Comparison of ENCODE assay signal across 8 mouse cellular contexts in genomic region chr7:49758934-49759571, GRCm38 (mm10). TPM values are rescaled to one million over a fixed set of nuclear protein-coding genes. Genes with fewer than 3 reads are reported as not detected.
DNase-seq lines count a peak whose midpoint lies in the region; ATAC-seq and TF ChIP-seq lines count a peak whose summit lies in the region.

Gene Htatip2 (plus strand): TSS chr7:49759115.

- H3K79me2 ChIP-seq in liver, adult 2 months (ENCODE audit: control insufficient read depth, insufficient read depth, low read length), result peaks cover 2% of the 10 kb centered on the region; the same call in 1 of the 2 replicates

- H3K27ac ChIP-seq in intestine, embryonic 16.5 days (ENCODE audit: low read length), result no peak within 1 kb of the TSS
- peak within 1 kb of the TSS; percentile 80 for H3K27ac ChIP-seq in liver, adult 2 months (replicated peaks; ENCODE audit: insufficient read depth, low read depth, low read length)
- no peak within 1 kb of the TSS for H3K27ac ChIP-seq in midbrain, postnatal 0 days (ENCODE audit: low read depth, low read length)
- no peak within 1 kb of the TSS for H3K27ac ChIP-seq in testis, adult 2 months (ENCODE audit: control insufficient read depth, insufficient read depth, low read depth, low read length)

- peak within 1 kb of the TSS; percentile 69 for H3K4me3 ChIP-seq in intestine, embryonic 16.5 days (ENCODE audit: low read length)
- H3K4me3 ChIP-seq in liver, adult 2 months (ENCODE audit: insufficient read depth, low read depth, low read length), result peak within 1 kb of the TSS; percentile 94
- peak within 1 kb of the TSS; percentile 50 for H3K4me3 ChIP-seq in midbrain, postnatal 0 days (ENCODE audit: low read depth, low read length)
- peak within 1 kb of the TSS; percentile 86 for H3K4me3 ChIP-seq in testis, adult 2 months (ENCODE audit: control insufficient read depth, low read depth, low read length)

- no peaks in the 10 kb centered on the region for H3K36me3 ChIP-seq in intestine, embryonic 16.5 days (ENCODE audit: control insufficient read depth, insufficient read depth, low read length)
- peaks cover 6% of the 10 kb centered on the region; the same call in 1 of the 2 replicates for H3K36me3 ChIP-seq in liver, adult 2 months (ENCODE audit: control insufficient read depth, insufficient read depth, low read length)
- H3K36me3 ChIP-seq in midbrain, postnatal 0 days (ENCODE audit: insufficient read depth, low read length), result no peaks in the 10 kb centered on the region
- H3K36me3 ChIP-seq in testis, adult 2 months (ENCODE audit: control insufficient read depth, insufficient read depth, low read length), result no peaks in the 10 kb centered on the region; the same call in 1 of the 2 replicates

- H3K9me3 ChIP-seq in intestine, embryonic 16.5 days (ENCODE audit: control insufficient read depth, low read length), result no peaks in the 10 kb centered on the region
- H3K9me3 ChIP-seq in midbrain, postnatal 0 days (ENCODE audit: low read length), result no peaks in the 10 kb centered on the region

- no peaks in the 10 kb centered on the region for H3K27me3 ChIP-seq in intestine, embryonic 16.5 days (replicated peaks; ENCODE audit: control insufficient read depth, insufficient read depth, low read length)
- no peaks in the 10 kb centered on the region for H3K27me3 ChIP-seq in liver, adult 2 months (ENCODE audit: control insufficient read depth, insufficient read depth, low read length)
- peaks cover 15% of the 10 kb centered on the region; the same call in 1 of the 2 replicates for H3K27me3 ChIP-seq in midbrain, postnatal 0 days (ENCODE audit: insufficient read depth, low read length)
- no peaks in the 10 kb centered on the region for H3K27me3 ChIP-seq in testis, adult 2 months (ENCODE audit: control insufficient read depth, insufficient read depth, low read length)

- peak within 1 kb of the TSS; percentile 79 for H3K9ac ChIP-seq in intestine, embryonic 16.5 days (ENCODE audit: low read depth, low read length)
- peak within 1 kb of the TSS; percentile 94 for H3K9ac ChIP-seq in liver, adult 2 months (ENCODE audit: low read depth, low read length)
- peak within 1 kb of the TSS; percentile 57 for H3K9ac ChIP-seq in midbrain, postnatal 0 days (replicated peaks; ENCODE audit: low read length, poor library complexity, severe bottlenecking)

- peak; percentile 41 to 63 for DNase-seq in layer of hippocampus, adult 18-20 months (ENCODE audit: low spot score in 2 of 2)
- DNase-seq in layer of hippocampus, adult 9-10 months (ENCODE audit: low spot score), result no peak
- peak; percentile 67 for DNase-seq in embryo, embryonic 11 days
- peak; percentile 97 for DNase-seq in heart, adult 11 months
- peak; percentile 86 for DNase-seq in liver, adult 2 months (ENCODE audit: extremely low read depth, low read depth, low spot score)
- DNase-seq in midbrain, postnatal 0 days (ENCODE audit: low spot score), result no peak

- 0 out of 2 replicates have a peak, but pooled peaks cover 3% of the 10 kb centered on the region for H3K4me1 ChIP-seq in intestine, embryonic 16.5 days (ENCODE audit: control insufficient read depth, insufficient read depth, low read length)
- peaks cover 25% of the 10 kb centered on the region for H3K4me1 ChIP-seq in liver, adult 2 months (ENCODE audit: control insufficient read depth, insufficient read depth, low read length)
- no peaks in the 10 kb centered on the region for H3K4me1 ChIP-seq in midbrain, postnatal 0 days (ENCODE audit: insufficient read depth, low read length)
- H3K4me1 ChIP-seq in testis, adult 2 months (ENCODE audit: control insufficient read depth, insufficient read depth, low read length), result peaks cover 17% of the 10 kb centered on the region

- peak within 1 kb of the TSS; percentile 80 for H3K4me2 ChIP-seq in intestine, embryonic 16.5 days (ENCODE audit: low read depth, low read length)
- peak within 1 kb of the TSS; percentile 91 for H3K4me2 ChIP-seq in midbrain, postnatal 0 days (ENCODE audit: low read depth, low read length, poor library complexity, severe bottlenecking)

- TF ChIP-seq POLR2A in liver, adult 2 months (IDR thresholded peaks at IDR 0.05; ENCODE audit: extremely low read depth, insufficient read depth, low read length), result peak; percentile 73
- no peak for TF ChIP-seq POLR2A in testis, adult 2 months (IDR thresholded peaks at IDR 0.05; ENCODE audit: control insufficient read depth, low read depth, low read length)

- ATAC-seq in intestine, embryonic 16.5 days, result peak; percentile 91
- ATAC-seq in midbrain, postnatal 0 days (ENCODE audit: low FRiP score), result peak; percentile 57

- no peak for TF ChIP-seq CTCF in liver, adult 2 months (IDR thresholded peaks at IDR 0.05; ENCODE audit: low read depth, low read length)
- no peak for TF ChIP-seq CTCF in midbrain, postnatal 0 days (IDR thresholded peaks at IDR 0.05)
- no peak for TF ChIP-seq CTCF in testis, adult 2 months (IDR thresholded peaks at IDR 0.05; ENCODE audit: control insufficient read depth, insufficient read depth, insufficient replicate concordance, low read depth, low read length)

- 3% methylated on average over 36 of the region's 42 CpGs for WGBS in intestine, embryonic 16.5 days
- WGBS in liver, adult 2 months, result 1% methylated on average over 41 of the region's 42 CpGs
- WGBS in midbrain, postnatal 0 days, result 9% methylated on average over 24 of the region's 42 CpGs

RNA-seq across cellular contexts. Expression of gene Htatip2, which starts in this region (rescaled TPM):
- total RNA-seq in layer of hippocampus, adult 18-20 months (2021), result 10 to 100 TPM; 11.1 to 12.3 TPM
- 25.7 and 26.0 TPM in 2 replicates for polyA plus RNA-seq in intestine, embryonic 16.5 days (2015; fragmentation: Nextera tagmentation; extraction: Ambion mirVana)
- total RNA-seq in liver, adult 2 months (2014; rRNA removed), result 22.6 and 30.9 TPM in 2 replicates
- 23.2 and 29.6 TPM in 2 replicates for polyA plus RNA-seq in liver, adult 2 months (2012; rRNA removed)
- 0.38 and 2.4 TPM in 2 replicates for total RNA-seq in midbrain, postnatal 0 days (2014; rRNA removed)
- polyA plus RNA-seq in midbrain, postnatal 0 days (2015; fragmentation: Nextera tagmentation; extraction: Ambion mirVana), result 5.5 and 6.1 TPM in 2 replicates
- 28.8 and 29.0 TPM in 2 replicates for polyA plus RNA-seq in testis, adult 2 months (2012; rRNA removed)

Comparison
In these comparisons a context has a peak if more than half of its experiments do, and no peak if none do; other contexts are left out.
1. DNase-seq: peak in layer of hippocampus, adult 18-20 months (2 of 2), embryo, embryonic 11 days (single experiment), heart, adult 11 months (single experiment) and liver, adult 2 months (single experiment); none in layer of hippocampus, adult 9-10 months (single experiment) and midbrain, postnatal 0 days (single experiment).
2. Peak in every context shown above with its lines, with median percentiles within 50 percentile points of each other: H3K4me3 ChIP-seq and H3K9ac ChIP-seq.